Mouse (Mus musculus): ENCODE measurements around the gene Fzd2. TPM values are rescaled to one million over a fixed set of nuclear protein-coding genes. Genes with fewer than 3 reads are reported as not detected.
A peak's percentile ranks its signal among the peaks of the same experiment; 100 is the strongest.

The Fzd2 gene
- polyA plus RNA-seq, 1 experiment from 2014 or later: 11.8 TPM

DNA sequence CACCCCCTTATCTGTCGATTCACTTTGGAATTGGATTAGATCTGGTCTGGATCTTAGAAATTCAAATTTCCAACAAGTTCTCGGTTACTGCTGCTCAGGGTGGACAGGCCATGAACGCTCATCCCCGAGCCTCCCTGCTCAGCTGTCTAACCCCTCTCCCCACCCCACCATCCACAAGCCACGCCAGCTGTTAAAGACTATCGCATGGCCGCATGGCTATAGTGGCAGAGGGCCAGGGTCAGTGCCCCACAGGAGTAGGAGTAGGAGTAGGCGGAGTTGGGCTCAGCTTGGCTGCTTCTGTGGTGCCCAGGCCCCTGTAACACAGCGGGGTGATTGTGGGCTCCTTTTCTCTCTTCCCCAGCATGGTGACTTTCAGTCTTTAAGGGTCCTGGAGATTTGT, 24.3 kb downstream of the Fzd2 start:
- Histone ChIP-seq H3K9me3 (ENCODE audit: control insufficient read depth, low read length) (no peaks in the 10 kb centered on the region), H3K4me1 (replicated peaks; ENCODE audit: control insufficient read depth, insufficient read depth) (peaks cover 14% of the 10 kb centered on the region; the same call in 1 of the 2 replicates), H3K4me2 (replicated peaks; ENCODE audit: low read depth) (no peak overlapping the region), H3K9ac (ENCODE audit: low read length) (no peak overlapping the region), H3K27me3 (ENCODE audit: control insufficient read depth, insufficient read depth, low read length) (no peaks in the 10 kb centered on the region), H3K4me3 (ENCODE audit: low read depth, low read length) (no peak overlapping the region), H3K36me3 (ENCODE audit: control insufficient read depth, insufficient read depth, low read length) (no peaks in the 10 kb centered on the region), H3K27ac (replicated peaks) (no peak overlapping the region)
- 75% methylated on average over 9 of the region's 9 CpGs for whole genome bisulfite sequencing
- TF ChIP-seq CTCF (IDR thresholded peaks at IDR 0.05; ENCODE audit: low read depth) (no peak), EP300 (optimal IDR thresholded peaks at IDR 0.05) (no peak)
- DNase-seq (ENCODE audit: low spot score) (no peak), ATAC-seq (ENCODE audit: low FRiP score, low TSS enrichment) (no peak)

DNA sequence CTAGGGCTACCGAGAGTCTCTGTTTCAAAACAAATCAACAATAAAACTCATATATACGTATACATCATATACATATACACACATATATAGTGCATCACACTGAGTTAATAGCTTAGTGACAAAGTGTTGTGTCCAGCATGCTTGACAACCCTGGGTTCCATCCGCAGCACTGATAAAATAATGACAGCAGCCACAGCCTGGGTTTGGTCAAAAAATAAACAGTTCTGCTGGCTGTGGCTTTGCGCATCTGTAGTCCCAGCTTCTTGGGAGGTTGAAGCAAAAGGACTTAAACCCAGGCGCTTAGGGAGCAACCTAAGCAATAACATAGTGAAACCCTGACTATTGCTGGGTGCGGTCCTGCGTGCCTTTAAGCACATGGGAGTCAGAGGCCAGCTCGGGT, 25.2 kb downstream of the Fzd2 start:
- Histone ChIP-seq H3K4me2 (replicated peaks; ENCODE audit: low read depth) (no peak overlapping the region), H3K9ac (ENCODE audit: low read length) (no peak overlapping the region), H3K36me3 (ENCODE audit: control insufficient read depth, insufficient read depth, low read length) (no peaks in the 10 kb centered on the region), H3K27ac (replicated peaks) (no peak overlapping the region), H3K4me1 (replicated peaks; ENCODE audit: control insufficient read depth, insufficient read depth) (0 out of 2 replicates have a peak, but pooled peaks cover 14% of the 10 kb centered on the region), H3K27me3 (ENCODE audit: control insufficient read depth, insufficient read depth, low read length) (no peaks in the 10 kb centered on the region), H3K9me3 (ENCODE audit: control insufficient read depth, low read length) (no peaks in the 10 kb centered on the region), H3K4me3 (ENCODE audit: low read depth, low read length) (no peak overlapping the region)
- TF ChIP-seq CTCF (IDR thresholded peaks at IDR 0.05; ENCODE audit: low read depth): no peak
- no peak for TF ChIP-seq EP300 (optimal IDR thresholded peaks at IDR 0.05)
- 43% methylated on average over 8 of the region's 8 CpGs for WGBS
- DNase-seq (ENCODE audit: low spot score) (no peak), ATAC-seq (ENCODE audit: low FRiP score, low TSS enrichment) (no peak)

DNA sequence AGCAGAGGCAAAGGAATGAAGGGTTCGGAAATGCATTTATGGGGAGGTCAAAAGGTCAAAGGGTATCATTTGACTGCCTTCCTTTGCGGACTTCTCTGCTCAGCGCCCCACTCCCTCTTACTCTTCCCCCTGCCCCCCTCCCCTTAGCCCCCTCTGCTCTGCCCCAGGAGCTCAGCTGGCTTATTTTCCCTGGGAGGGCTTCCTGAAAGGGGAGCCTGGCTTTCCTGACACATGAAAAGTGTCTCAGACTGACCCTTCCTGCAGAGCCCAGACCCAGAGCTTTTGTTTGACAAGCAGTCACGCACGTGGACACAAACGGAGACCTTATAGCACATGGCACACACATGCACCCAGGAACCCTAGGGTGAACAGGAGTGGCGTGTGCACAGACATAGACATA, 26.5 kb downstream of the Fzd2 start:
- no peak overlapping the region for H3K27ac ChIP-seq (replicated peaks)
- no peaks in the 10 kb centered on the region for H3K9me3 ChIP-seq (ENCODE audit: control insufficient read depth, low read length)
- ATAC-seq (ENCODE audit: low FRiP score, low TSS enrichment) (no peak), DNase-seq (ENCODE audit: low spot score) (no peak)
- H3K4me1 ChIP-seq (replicated peaks; ENCODE audit: control insufficient read depth, insufficient read depth): 0 out of 2 replicates have a peak, but pooled peaks cover 5% of the 10 kb centered on the region
- no peak for TF ChIP-seq EP300 (optimal IDR thresholded peaks at IDR 0.05)
- TF ChIP-seq CTCF (IDR thresholded peaks at IDR 0.05; ENCODE audit: low read depth): no peak
- H3K4me2 ChIP-seq (replicated peaks; ENCODE audit: low read depth): no peak overlapping the region
- no peaks in the 10 kb centered on the region for H3K27me3 ChIP-seq (ENCODE audit: control insufficient read depth, insufficient read depth, low read length)
- 47% methylated on average over 7 of the region's 7 CpGs for WGBS
- H3K4me3 ChIP-seq (ENCODE audit: low read depth, low read length): no peak overlapping the region
- no peaks in the 10 kb centered on the region for H3K36me3 ChIP-seq (ENCODE audit: control insufficient read depth, insufficient read depth, low read length)
- H3K9ac ChIP-seq (ENCODE audit: low read length): no peak overlapping the region

DNA sequence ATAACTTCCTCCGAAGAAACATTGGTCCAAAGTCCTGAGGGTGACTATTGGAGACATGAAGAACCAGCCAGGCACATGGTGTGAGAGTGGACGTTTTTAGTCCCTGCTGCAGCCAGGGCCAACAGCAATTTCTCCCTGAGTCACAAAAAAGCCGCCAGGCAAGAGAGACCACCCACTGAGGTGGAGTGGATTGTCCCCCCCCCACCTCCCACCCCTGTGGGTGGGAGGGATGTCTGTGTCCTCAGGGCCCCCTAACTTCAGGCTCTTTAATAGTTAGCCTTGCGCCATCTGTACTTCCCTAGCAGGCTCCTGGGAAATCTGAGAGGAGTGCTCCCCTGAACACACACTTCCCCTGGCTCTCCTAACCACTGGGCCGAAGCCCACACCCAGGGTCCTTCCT, 27.0 kb downstream of the Fzd2 start:
- no peak for DNase-seq (ENCODE audit: low spot score)
- TF ChIP-seq CTCF (IDR thresholded peaks at IDR 0.05; ENCODE audit: low read depth) (no peak), EP300 (optimal IDR thresholded peaks at IDR 0.05) (no peak)

GRCm38 (mm10) chr11:102632725-102633124, 28.5 kb downstream of the Fzd2 start:
- no peaks in the 10 kb centered on the region for H3K36me3 ChIP-seq (ENCODE audit: control insufficient read depth, insufficient read depth, low read length)
- 0 out of 2 replicates have a peak overlapping the region, but pooled peaks have one; percentile 18 for H3K4me3 ChIP-seq (ENCODE audit: low read depth, low read length)
- no peak for ATAC-seq (ENCODE audit: low FRiP score, low TSS enrichment)
- H3K27ac ChIP-seq (replicated peaks): no peak overlapping the region
- no peaks in the 10 kb centered on the region for H3K9me3 ChIP-seq (ENCODE audit: control insufficient read depth, low read length)
- 15% methylated on average over 11 of the region's 13 CpGs for WGBS
- H3K9ac ChIP-seq (ENCODE audit: low read length): no peak overlapping the region
- no peaks in the 10 kb centered on the region for H3K27me3 ChIP-seq (ENCODE audit: control insufficient read depth, insufficient read depth, low read length)
- peak overlapping the region; percentile 49 for H3K4me2 ChIP-seq (replicated peaks; ENCODE audit: low read depth)
- no peak for TF ChIP-seq CTCF (IDR thresholded peaks at IDR 0.05; ENCODE audit: low read depth)
- TF ChIP-seq EP300 (optimal IDR thresholded peaks at IDR 0.05): no peak
- DNase-seq (ENCODE audit: low spot score): no peak
- H3K4me1 ChIP-seq (replicated peaks; ENCODE audit: control insufficient read depth, insufficient read depth): 0 out of 2 replicates have a peak, but pooled peaks cover 5% of the 10 kb centered on the region

More for the DNA sequence above, 27.0 kb downstream of the Fzd2 start:
- Histone ChIP-seq H3K9ac (ENCODE audit: low read length) (no peak overlapping the region), H3K27me3 (ENCODE audit: control insufficient read depth, insufficient read depth, low read length) (no peaks in the 10 kb centered on the region), H3K27ac (replicated peaks) (no peak overlapping the region), H3K4me3 (ENCODE audit: low read depth, low read length) (no peak overlapping the region), H3K4me1 (replicated peaks; ENCODE audit: control insufficient read depth, insufficient read depth) (0 out of 2 replicates have a peak, but pooled peaks cover 5% of the 10 kb centered on the region), H3K9me3 (ENCODE audit: control insufficient read depth, low read length) (no peaks in the 10 kb centered on the region), H3K4me2 (replicated peaks; ENCODE audit: low read depth) (no peak overlapping the region), H3K36me3 (ENCODE audit: control insufficient read depth, insufficient read depth, low read length) (no peaks in the 10 kb centered on the region)
- 55% methylated on average over 5 of the region's 5 CpGs for WGBS
- ATAC-seq (ENCODE audit: low FRiP score, low TSS enrichment): no peak

DNA sequence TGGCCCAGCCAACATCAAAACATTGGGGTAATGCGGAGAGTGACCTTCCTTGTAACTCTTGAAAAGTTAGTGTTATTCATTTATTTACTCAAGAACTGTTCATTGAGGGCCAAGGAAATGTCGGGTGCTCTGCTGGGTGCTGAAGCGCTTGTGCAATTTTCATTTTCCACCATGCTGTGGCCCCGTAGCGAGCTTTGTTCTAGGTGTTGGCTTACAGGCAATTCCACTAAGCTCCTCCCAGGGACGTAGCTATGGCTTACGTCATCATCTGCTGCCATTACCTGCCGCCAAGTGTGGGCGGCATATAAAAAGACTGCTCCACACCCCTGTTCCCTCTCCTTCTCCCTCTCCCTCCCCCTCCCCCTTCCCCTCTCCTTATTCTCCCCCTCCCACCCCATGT, 29.2 kb downstream of the Fzd2 start:
- Histone ChIP-seq H3K27me3 (ENCODE audit: control insufficient read depth, insufficient read depth, low read length) (no peaks in the 10 kb centered on the region), H3K4me1 (replicated peaks; ENCODE audit: control insufficient read depth, insufficient read depth) (0 out of 2 replicates have a peak, but pooled peaks cover 5% of the 10 kb centered on the region), H3K4me3 (ENCODE audit: low read depth, low read length) (peak overlapping the region; percentile 18; the same call in 1 of the 2 replicates), H3K27ac (replicated peaks) (0 out of 2 replicates have a peak overlapping the region, but pooled peaks have one; percentile 45), H3K9me3 (ENCODE audit: control insufficient read depth, low read length) (no peaks in the 10 kb centered on the region), H3K9ac (ENCODE audit: low read length) (no peak overlapping the region), H3K4me2 (replicated peaks; ENCODE audit: low read depth) (peak overlapping the region; percentile 49), H3K36me3 (ENCODE audit: control insufficient read depth, insufficient read depth, low read length) (no peaks in the 10 kb centered on the region)
- 13% methylated on average over 9 of the region's 9 CpGs for WGBS
- no peak for TF ChIP-seq EP300 (optimal IDR thresholded peaks at IDR 0.05)
- ATAC-seq (ENCODE audit: low FRiP score, low TSS enrichment) (peak; percentile 75), DNase-seq (ENCODE audit: low spot score) (peak; percentile 70)

All from stomach, postnatal 0 days (tissue).